Mouse (Mus musculus) embryonic facial prominence, embryonic 11.5 days (tissue): Measurements from ENCODE around the gene Myadml2. TPM values are rescaled to one million over a fixed set of nuclear protein-coding genes. Genes with fewer than 3 reads are reported as not detected.

Experiments used
- ATAC-seq: fragments of 200-750 bp; cut with Nextera tagmentation; replicated peaks from 2 replicates; pipeline ENCODE4 v1.8.0; 2017; ENCODE audit warnings: low read depth; ENCODE audit not compliant: insufficient number of reproducible peaks, low FRiP score, low TSS enrichment
- DNase-seq: peaks from one replicate; pipeline ENCODE4 v3.0.0-alpha.2; 2015; ENCODE audit warnings: low spot score
- H3K27ac ChIP-seq: fragments of 300-500 bp; sonication (generic); replicated peaks from 2 replicates; pipeline ENCODE4 v1.5.1; 2014; ENCODE audit warnings: mild to moderate bottlenecking, low read depth, low read length, control low read depth
- H3K27me3 ChIP-seq: fragments of 300-500 bp; sonication (generic); 2 replicates; pipeline ENCODE4 v1.6.1; 2014; ENCODE audit warnings: mild to moderate bottlenecking, low read length, moderate library complexity, mixed read lengths; ENCODE audit not compliant: control insufficient read depth, insufficient read depth
- H3K36me3 ChIP-seq: fragments of 300-500 bp; sonication (generic); replicated peaks from 2 replicates; pipeline ENCODE4 v1.6.1; 2014; ENCODE audit warnings: low read depth, mild to moderate bottlenecking, low read length, moderate library complexity, mixed read lengths; ENCODE audit not compliant: control insufficient read depth, insufficient read depth
- H3K4me1 ChIP-seq: fragments of 300-500 bp; sonication (generic); 2 replicates; pipeline ENCODE4 v1.6.1; 2014; ENCODE audit warnings: low read length, mixed read lengths; ENCODE audit not compliant: control insufficient read depth, insufficient read depth
- H3K4me2 ChIP-seq: fragments of 300-500 bp; sonication (generic); 2 replicates; pipeline ENCODE4 v1.6.1; 2014; ENCODE audit warnings: low read depth, mild to moderate bottlenecking, control low read depth, low read length, moderate library complexity
- H3K4me3 ChIP-seq: fragments of 300-500 bp; sonication (generic); 2 replicates; pipeline ENCODE4 v1.5.1; 2014; ENCODE audit warnings: low read depth, low read length, control low read depth
- H3K9ac ChIP-seq: fragments of 300-500 bp; sonication (generic); replicated peaks from 2 replicates; pipeline ENCODE4 v1.6.1; 2014; ENCODE audit warnings: mild to moderate bottlenecking, control low read depth, low read length
- H3K9me3 ChIP-seq: fragments of 300-500 bp; sonication (generic); replicated peaks from 2 replicates; pipeline ENCODE4 v1.6.1; 2016; ENCODE audit warnings: mild to moderate bottlenecking, low read length, inconsistent platforms, mixed read lengths; ENCODE audit not compliant: control insufficient read depth
- WGBS: fragments of 180-500 bp; shearing (Covaris S2); extraction: QIAGEN DNeasy Blood & Tissue Kit; methylation state at CpG from one replicate; pipeline ENCODE4 v1.1.7; 2014; 5-methylcytosine and 5-hydroxymethylcytosine counted together
- polyA plus RNA-seq: library from polyadenylated mRNA; unstranded; fragments of >200 nt; fragmentation: Nextera tagmentation; extraction: Ambion mirVana; gene quantifications from 2 replicates; pipeline ENCODE4 v1.2.1, GENCODE M21; 2014

Myadml2 gene
- polyA plus RNA-seq, 1 experiment from 2014 or later = not detected

GRCm38 (mm10) chr11:120631726-120632448 is 16.1 kb downstream of the Myadml2 start:
- H3K27me3 ChIP-seq = no peaks in the 10 kb centered on the region
- peak overlapping the region; percentile 85 for H3K4me3 ChIP-seq
- no peaks in the 10 kb centered on the region for H3K9me3 ChIP-seq
- H3K9ac ChIP-seq = peak overlapping the region; percentile 94
- peaks cover 9% of the 10 kb centered on the region; the same call in 1 of the 2 replicates for H3K4me1 ChIP-seq
- peak overlapping the region; percentile 75; the same call in 1 of the 2 replicates for H3K27ac ChIP-seq
- ATAC-seq (no peak), DNase-seq (no peak)
- peak overlapping the region; percentile 81 for H3K4me2 ChIP-seq
- no peaks in the 10 kb centered on the region; the same call in none of the 2 replicates for H3K36me3 ChIP-seq
- 69% methylated on average over 4 of the region's 4 CpGs for WGBS

- H3K4me2 ChIP-seq = peak overlapping the region; percentile 16
- peaks cover 9% of the 10 kb centered on the region; the same call in 1 of the 2 replicates for H3K4me1 ChIP-seq
- H3K27ac ChIP-seq = no peak overlapping the region
- H3K27me3 ChIP-seq = no peaks in the 10 kb centered on the region
- H3K9ac ChIP-seq = peak overlapping the region; percentile 94; the same call in 1 of the 2 replicates
- no peaks in the 10 kb centered on the region; the same call in none of the 2 replicates for H3K36me3 ChIP-seq
- DNase-seq (no peak), ATAC-seq (no peak)
- H3K4me3 ChIP-seq = peak overlapping the region; percentile 1; the same call in 1 of the 2 replicates
- WGBS = 41% methylated on average over 7 of the region's 7 CpGs
- no peaks in the 10 kb centered on the region for H3K9me3 ChIP-seq
Measured at GRCm38 (mm10) chr11:120630881-120631725, 16.9 kb downstream of the Myadml2 start.

- ATAC-seq (no peak), DNase-seq (no peak)
- Histone ChIP-seq H3K4me2 (peak overlapping the region; percentile 21), H3K36me3 (no peaks in the 10 kb centered on the region; the same call in none of the 2 replicates), H3K27me3 (no peaks in the 10 kb centered on the region), H3K9me3 (no peaks in the 10 kb centered on the region), H3K4me3 (0 out of 2 replicates have a peak overlapping the region, but pooled peaks have one; percentile 8), H3K4me1 (peaks cover 9% of the 10 kb centered on the region; the same call in 1 of the 2 replicates), H3K27ac (0 out of 2 replicates have a peak overlapping the region, but pooled peaks have one; percentile 28), H3K9ac (peak overlapping the region; percentile 37)
- WGBS = 52% methylated on average over 5 of the region's 5 CpGs
Measured at GRCm38 (mm10) chr11:120630401-120630871, 17.5 kb downstream of the Myadml2 start.

- DNase-seq (no peak), ATAC-seq (no peak)
- 0 out of 2 replicates have a peak overlapping the region, but pooled peaks have one; percentile 28 for H3K27ac ChIP-seq
- H3K36me3 ChIP-seq = no peaks in the 10 kb centered on the region; the same call in none of the 2 replicates
- H3K4me2 ChIP-seq = peak overlapping the region; percentile 21
- H3K4me1 ChIP-seq = peaks cover 9% of the 10 kb centered on the region; the same call in 1 of the 2 replicates
- 26% methylated on average over 7 of the region's 7 CpGs for WGBS
- no peaks in the 10 kb centered on the region for H3K27me3 ChIP-seq
- no peaks in the 10 kb centered on the region for H3K9me3 ChIP-seq
- H3K9ac ChIP-seq = peak overlapping the region; percentile 37
- 0 out of 2 replicates have a peak overlapping the region, but pooled peaks have one; percentile 8 for H3K4me3 ChIP-seq
Measured at GRCm38 (mm10) chr11:120629911-120630310, 18.0 kb downstream of the Myadml2 start.

GRCm38 (mm10) chr11:120629341-120629730 is 18.6 kb downstream of the Myadml2 start:
- DNase-seq (no peak), ATAC-seq (no peak)
- 74% methylated on average over 23 of the region's 23 CpGs for WGBS
- Histone ChIP-seq H3K9me3 (no peaks in the 10 kb centered on the region), H3K27ac (no peak overlapping the region), H3K36me3 (no peaks in the 10 kb centered on the region; the same call in none of the 2 replicates), H3K9ac (0 out of 2 replicates have a peak overlapping the region, but pooled peaks have one; percentile 25), H3K4me3 (no peak overlapping the region), H3K4me2 (peak overlapping the region; percentile 19), H3K27me3 (no peaks in the 10 kb centered on the region), H3K4me1 (peaks cover 9% of the 10 kb centered on the region; the same call in 1 of the 2 replicates)

GRCm38 (mm10) chr11:120628601-120629340 is 19.2 kb downstream of the Myadml2 start:
- no peaks in the 10 kb centered on the region for H3K9me3 ChIP-seq
- H3K9ac ChIP-seq = no peak overlapping the region; the same call in 1 of the 2 replicates
- 93% methylated on average over 23 of the region's 23 CpGs for WGBS
- no peaks in the 10 kb centered on the region for H3K27me3 ChIP-seq
- DNase-seq (no peak), ATAC-seq (no peak)
- peaks cover 11% of the 10 kb centered on the region; the same call in 1 of the 2 replicates for H3K4me1 ChIP-seq
- no peak overlapping the region for H3K27ac ChIP-seq
- H3K36me3 ChIP-seq = no peaks in the 10 kb centered on the region; the same call in none of the 2 replicates
- H3K4me3 ChIP-seq = no peak overlapping the region
- H3K4me2 ChIP-seq = no peak overlapping the region
